Mouse (Mus musculus): Measurements from ENCODE around the gene Gm4869.
"Not testable (repeated sequence)": the region's sequence is repeated elsewhere in the genome, so short reads cannot be mapped to it uniquely, and the experiment has no call there.

Gene Gm4869

GRCm38 (mm10) chr5:140445345-140445744, at the start of gene Gm4869:
Gene Gm4869 (plus strand): TSS chr5:140445645.
- DNase-seq (ENCODE audit: extremely low spot score), result no peak

- DNase-seq (ENCODE audit: extremely low spot score), result no peak
Observed at GRCm38 (mm10) chr5:140396166-140396940, 49.1 kb upstream of the Gm4869 start.

GRCm38 (mm10) chr5:140402640-140403270, 42.7 kb upstream of the Gm4869 start:
- no peak for DNase-seq (ENCODE audit: extremely low spot score)

GRCm38 (mm10) chr5:140405126-140405525, 40.3 kb upstream of the Gm4869 start:
- DNase-seq (ENCODE audit: extremely low spot score), result peak; percentile 14

GRCm38 (mm10) chr5:140406666-140407065, 38.8 kb upstream of the Gm4869 start:
- DNase-seq (ENCODE audit: extremely low spot score), result no peak

GRCm38 (mm10) chr5:140408801-140409200, 36.6 kb upstream of the Gm4869 start:
- no peak for DNase-seq (ENCODE audit: extremely low spot score)

- peak; percentile 36 for DNase-seq (ENCODE audit: extremely low spot score)
Observed at GRCm38 (mm10) chr5:140411339-140411738, 34.1 kb upstream of the Gm4869 start.

- no peak for DNase-seq (ENCODE audit: extremely low spot score)
Observed at GRCm38 (mm10) chr5:140414647-140415046, 30.8 kb upstream of the Gm4869 start.

- no peak for DNase-seq (ENCODE audit: extremely low spot score)
Observed at GRCm38 (mm10) chr5:140418106-140418488, 27.3 kb upstream of the Gm4869 start.

- DNase-seq (ENCODE audit: extremely low spot score), result peak; percentile 96
Observed at GRCm38 (mm10) chr5:140418489-140419441, 26.7 kb upstream of the Gm4869 start, which contains the start of gene Eif3b. Gene Eif3b (plus strand): TSS chr5:140419328.

GRCm38 (mm10) chr5:140419442-140420080, 25.9 kb upstream of the Gm4869 start:
- DNase-seq (ENCODE audit: extremely low spot score), result no peak

- no peak for DNase-seq (ENCODE audit: extremely low spot score)
Observed at GRCm38 (mm10) chr5:140420616-140421015, 24.8 kb upstream of the Gm4869 start.

- no peak for DNase-seq (ENCODE audit: extremely low spot score)
Observed at GRCm38 (mm10) chr5:140425016-140425783, 20.2 kb upstream of the Gm4869 start.

GRCm38 (mm10) chr5:140439117-140439516, 6.3 kb upstream of the Gm4869 start:
- not testable (repeated sequence) for DNase-seq (ENCODE audit: extremely low spot score)

- DNase-seq (ENCODE audit: extremely low spot score), result no peak
Observed at GRCm38 (mm10) chr5:140441406-140441805, 4.0 kb upstream of the Gm4869 start.

- DNase-seq (ENCODE audit: extremely low spot score), result no peak
Observed at GRCm38 (mm10) chr5:140444012-140444411, 1.4 kb upstream of the Gm4869 start.

GRCm38 (mm10) chr5:140446054-140446453, 609 bp downstream of the Gm4869 start:
- DNase-seq (ENCODE audit: extremely low spot score), result no peak

- DNase-seq (ENCODE audit: extremely low spot score), result no peak
Observed at GRCm38 (mm10) chr5:140454488-140454887, 9.0 kb downstream of the Gm4869 start.

GRCm38 (mm10) chr5:140455466-140455865, 10.0 kb downstream of the Gm4869 start:
- DNase-seq (ENCODE audit: extremely low spot score), result no peak

- DNase-seq (ENCODE audit: extremely low spot score), result no peak
Observed at GRCm38 (mm10) chr5:140461476-140461875, 16.0 kb downstream of the Gm4869 start.

- not testable (repeated sequence) for DNase-seq (ENCODE audit: extremely low spot score)
Observed at GRCm38 (mm10) chr5:140463151-140463550, 17.7 kb downstream of the Gm4869 start.
